Mouse (Mus musculus) heart, adult 2 months (tissue): ENCODE results near the gene Pdcd7.

Source experiments
- CTCF ChIP-seq: fragments of 200-600 bp; IDR thresholded peaks from 2 replicates; pipeline ENCODE4 v1.8.1; 2022; ENCODE audit warnings: antibody characterized with exemption, mild to moderate bottlenecking, moderate library complexity
- EP300 ChIP-seq: fragments of 200-500 bp; IDR thresholded peaks from 2 replicates; pipeline ENCODE4 v1.6.1; 2011; ENCODE audit warnings: low read depth, low read length, control low read depth; ENCODE audit not compliant: insufficient read depth
- POLR2A ChIP-seq: fragments of 200-500 bp; IDR thresholded peaks from 2 replicates; pipeline ENCODE4 v1.6.1; 2011; ENCODE audit warnings: mild to moderate bottlenecking, low read depth, low read length, control low read depth; ENCODE audit not compliant: insufficient read depth

- TF ChIP-seq CTCF (no peak), POLR2A (no peak), EP300 (no peak)
Observed at GRCm38 (mm10) chr9:65347112-65347850, 1.4 kb downstream of the Pdcd7 start.
